Mouse (Mus musculus) intestine, postnatal 0 days (tissue): ENCODE data around the gene Zbtb17. TPM values are rescaled to one million over a fixed set of nuclear protein-coding genes. Genes with fewer than 3 reads are reported as not detected.

Experiments
- ATAC-seq: fragments of 200-750 bp; cut with Nextera tagmentation; 2 replicates; pipeline ENCODE4 v1.8.0; 2017; ENCODE audit warnings: mild to moderate bottlenecking, moderate TSS enrichment, moderate library complexity
- H3K27ac ChIP-seq: fragments of 300-500 bp; sonication (generic); 2 replicates; pipeline ENCODE4 v1.5.1; 2014; ENCODE audit warnings: mild to moderate bottlenecking, low read depth, low read length, moderate library complexity
- H3K27me3 ChIP-seq: fragments of 300-500 bp; sonication (generic); replicated peaks from 2 replicates; pipeline ENCODE4 v1.6.1; 2014; ENCODE audit warnings: low read length, mixed read lengths; ENCODE audit not compliant: control insufficient read depth, insufficient read depth
- H3K36me3 ChIP-seq: fragments of 300-500 bp; sonication (generic); 2 replicates; pipeline ENCODE4 v1.6.1; 2014; ENCODE audit warnings: mild to moderate bottlenecking, moderate library complexity; ENCODE audit not compliant: control insufficient read depth, insufficient read depth
- H3K4me1 ChIP-seq: fragments of 300-500 bp; sonication (generic); replicated peaks from 2 replicates; pipeline ENCODE4 v1.6.1; 2014; ENCODE audit warnings: antibody characterized with exemption, low read length, mixed read lengths; ENCODE audit not compliant: control insufficient read depth, insufficient read depth
- H3K4me2 ChIP-seq: fragments of 300-500 bp; sonication (generic); replicated peaks from 2 replicates; pipeline ENCODE4 v1.6.1; 2014; ENCODE audit warnings: low read depth, mild to moderate bottlenecking, moderate library complexity
- H3K4me3 ChIP-seq: fragments of 300-500 bp; sonication (generic); 2 replicates; pipeline ENCODE4 v1.5.1; 2014; ENCODE audit warnings: low read depth, low read length
- H3K9ac ChIP-seq: fragments of 300-500 bp; sonication (generic); 2 replicates; pipeline ENCODE4 v1.6.1; 2014; ENCODE audit warnings: mild to moderate bottlenecking, low read depth, low read length
- H3K9me3 ChIP-seq: fragments of 300-500 bp; sonication (generic); 2 replicates; pipeline ENCODE4 v1.6.1; 2016; ENCODE audit warnings: mixed run types; ENCODE audit not compliant: control insufficient read depth
- CTCF ChIP-seq: sonication (generic); IDR thresholded peaks from 2 replicates; pipeline ENCODE4 v1.5.1; 2016; ENCODE audit warnings: low read depth, mild to moderate bottlenecking, control low read depth, antibody characterized with exemption, moderate library complexity
- WGBS: fragments of 180-500 bp; shearing (Covaris S2); extraction: QIAGEN DNeasy Blood & Tissue Kit; methylation state at CpG from one replicate; pipeline ENCODE4 v1.1.7; 2014; 5-methylcytosine and 5-hydroxymethylcytosine counted together
- polyA plus RNA-seq: library from polyadenylated mRNA; unstranded; fragments of >200 nt; fragmentation: Nextera tagmentation; extraction: Ambion mirVana; gene quantifications from 2 replicates; pipeline ENCODE4 v1.2.1, GENCODE M21; 2015

Zbtb17 gene
- polyA plus RNA-seq, 1 experiment from 2014 or later, result 9.7 TPM

DNA sequence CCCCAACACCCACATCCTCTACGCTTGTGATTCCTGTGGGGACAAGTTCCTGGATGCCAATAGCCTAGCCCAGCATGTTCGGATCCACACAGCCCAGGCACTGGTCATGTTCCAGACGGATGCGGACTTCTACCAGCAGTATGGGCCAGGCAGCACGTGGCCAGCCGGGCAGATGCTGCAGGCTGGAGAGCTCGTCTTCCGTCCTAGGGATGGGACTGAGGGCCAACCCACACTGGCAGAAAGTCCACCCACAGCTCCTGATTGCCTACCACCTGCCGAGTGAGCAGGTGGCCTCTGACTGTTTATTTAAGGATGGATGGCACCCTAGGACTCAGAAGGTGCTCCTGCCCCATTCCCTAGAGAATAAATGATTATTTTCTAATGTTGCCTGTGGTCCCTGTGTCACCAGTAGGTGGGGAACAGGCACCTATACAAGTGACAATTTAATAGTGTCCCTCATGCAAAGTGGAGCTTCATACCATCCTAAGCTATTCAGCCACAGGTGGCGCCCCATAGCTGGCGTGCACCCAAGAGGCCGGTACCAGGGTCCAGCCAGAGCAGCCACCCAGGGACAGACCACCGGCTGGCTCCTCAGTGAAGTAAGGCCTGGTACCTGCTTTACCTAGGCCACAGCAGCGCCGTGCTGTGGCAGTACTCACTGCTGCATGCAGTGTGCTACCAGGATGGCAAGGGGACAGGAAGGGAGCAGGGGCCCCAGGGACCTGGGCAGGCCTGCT is 22.6 kb downstream of the Zbtb17 start:
- H3K9me3 ChIP-seq, result no peaks in the 10 kb centered on the region
- H3K27ac ChIP-seq, result no peak overlapping the region
- H3K36me3 ChIP-seq, result peaks cover 94% of the 10 kb centered on the region
- no peaks in the 10 kb centered on the region for H3K27me3 ChIP-seq
- WGBS, result 82% methylated on average over 15 of the region's 15 CpGs
- ATAC-seq, result no peak
- H3K4me2 ChIP-seq, result no peak overlapping the region
- TF ChIP-seq CTCF, result peak; percentile 47
- no peaks in the 10 kb centered on the region for H3K4me1 ChIP-seq
- H3K9ac ChIP-seq, result no peak overlapping the region
- H3K4me3 ChIP-seq, result no peak overlapping the region

DNA sequence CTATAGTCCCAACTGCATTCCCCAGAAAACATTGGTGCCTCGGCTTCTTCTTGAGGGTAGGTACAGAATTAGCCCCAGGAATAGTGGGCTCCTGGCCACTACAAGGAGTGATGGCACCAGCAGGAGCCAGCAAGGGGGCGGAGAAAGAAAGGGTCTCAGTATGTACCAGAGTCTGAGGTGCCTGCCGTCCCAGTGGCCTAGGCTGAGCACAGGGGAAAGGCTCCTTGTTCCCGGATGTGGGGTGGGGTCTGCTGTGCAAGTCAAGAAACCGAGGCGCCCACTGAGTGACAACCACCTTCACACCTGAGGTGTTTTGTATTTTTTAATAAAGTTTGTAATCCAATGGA is 23.1 kb downstream of the Zbtb17 start:
- ATAC-seq, result no peak
- Histone ChIP-seq H3K27me3 (no peaks in the 10 kb centered on the region), H3K9me3 (no peaks in the 10 kb centered on the region), H3K27ac (no peak overlapping the region), H3K9ac (no peak overlapping the region), H3K4me1 (no peaks in the 10 kb centered on the region), H3K36me3 (peaks cover 94% of the 10 kb centered on the region), H3K4me3 (no peak overlapping the region), H3K4me2 (no peak overlapping the region)
- no peak for TF ChIP-seq CTCF
- 81% methylated on average over 6 of the region's 6 CpGs for WGBS

DNA sequence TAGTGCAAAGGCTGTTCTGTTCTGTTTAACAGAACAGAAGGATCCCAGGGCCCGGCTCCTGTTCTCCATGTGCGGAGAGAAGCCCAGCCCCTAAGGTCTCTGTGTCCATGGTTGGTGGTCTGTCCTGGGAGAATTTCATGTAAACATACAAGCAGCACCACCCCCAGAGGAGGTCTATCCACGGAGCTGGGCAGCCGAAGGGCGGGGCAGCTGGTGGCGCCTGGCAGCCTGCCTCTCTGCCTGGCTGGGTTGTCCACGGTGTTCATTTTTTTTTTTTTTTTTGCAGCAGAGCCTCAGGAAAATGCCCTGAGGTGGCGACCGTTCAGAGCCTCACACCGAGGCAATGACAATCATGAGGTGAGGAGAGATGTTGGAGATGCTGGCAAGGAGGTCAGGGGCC is 24.1 kb downstream of the Zbtb17 start:
- no peak overlapping the region for H3K27ac ChIP-seq
- WGBS, result 48% methylated on average over 10 of the region's 10 CpGs
- TF ChIP-seq CTCF, result no peak
- no peak for ATAC-seq
- no peaks in the 10 kb centered on the region for H3K4me1 ChIP-seq
- no peak overlapping the region for H3K4me2 ChIP-seq
- no peak overlapping the region for H3K4me3 ChIP-seq
- no peaks in the 10 kb centered on the region for H3K9me3 ChIP-seq
- no peaks in the 10 kb centered on the region for H3K27me3 ChIP-seq
- peaks cover 94% of the 10 kb centered on the region for H3K36me3 ChIP-seq
- no peak overlapping the region for H3K9ac ChIP-seq

DNA sequence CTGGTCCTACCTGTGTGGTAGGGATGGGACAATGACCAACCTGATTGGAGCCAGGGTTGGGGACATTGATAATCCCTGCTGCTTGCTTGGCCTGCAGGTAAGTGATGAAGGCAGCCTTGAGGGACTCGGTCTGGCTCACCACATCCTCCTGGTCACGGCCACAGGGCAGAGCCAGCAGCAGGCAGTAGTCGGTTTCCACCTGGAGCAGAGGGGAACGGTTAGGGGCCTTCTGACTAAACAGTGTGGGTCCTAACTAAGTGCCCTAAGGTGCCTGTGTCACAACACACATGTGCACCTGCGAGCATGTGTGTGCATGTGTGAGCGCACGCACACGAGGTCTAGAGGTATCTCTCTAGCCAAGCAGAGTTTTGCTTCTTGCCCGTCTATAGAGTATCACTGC is 24.9 kb downstream of the Zbtb17 start:
- Histone ChIP-seq H3K9ac (no peak overlapping the region), H3K4me3 (no peak overlapping the region), H3K9me3 (no peaks in the 10 kb centered on the region), H3K4me1 (no peaks in the 10 kb centered on the region), H3K27ac (no peak overlapping the region), H3K4me2 (no peak overlapping the region), H3K27me3 (no peaks in the 10 kb centered on the region), H3K36me3 (peaks cover 94% of the 10 kb centered on the region)
- WGBS, result 89% methylated on average over 9 of the region's 9 CpGs
- no peak for ATAC-seq
- TF ChIP-seq CTCF, result no peak

DNA sequence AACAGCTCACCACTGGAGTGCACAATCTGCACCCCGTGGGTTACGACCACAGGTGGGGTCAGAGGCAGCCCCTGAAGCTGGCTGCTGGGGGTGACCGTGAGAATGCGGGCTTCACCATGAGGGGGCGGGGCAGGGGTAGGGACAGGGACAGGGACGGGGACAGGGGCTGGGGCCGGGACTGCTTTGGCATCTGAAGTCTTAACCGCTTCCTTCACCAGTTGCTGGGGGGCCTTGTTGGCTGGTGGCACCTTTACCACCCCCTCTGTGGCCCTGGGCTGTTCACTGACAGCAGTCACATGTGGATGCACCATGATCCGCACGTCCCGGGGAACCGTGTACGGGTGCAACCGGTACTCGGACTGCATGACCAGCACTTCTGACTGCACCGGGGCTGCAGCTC is 27.0 kb downstream of the Zbtb17 start:
- peaks cover 94% of the 10 kb centered on the region for H3K36me3 ChIP-seq
- WGBS, result 98% methylated on average over 16 of the region's 16 CpGs
- no peak for ATAC-seq
- no peak for TF ChIP-seq CTCF
- no peak overlapping the region for H3K4me3 ChIP-seq
- no peaks in the 10 kb centered on the region for H3K27me3 ChIP-seq
- no peak overlapping the region for H3K27ac ChIP-seq
- no peaks in the 10 kb centered on the region for H3K9me3 ChIP-seq
- no peak overlapping the region for H3K4me2 ChIP-seq
- H3K9ac ChIP-seq, result no peak overlapping the region
- no peaks in the 10 kb centered on the region for H3K4me1 ChIP-seq

DNA sequence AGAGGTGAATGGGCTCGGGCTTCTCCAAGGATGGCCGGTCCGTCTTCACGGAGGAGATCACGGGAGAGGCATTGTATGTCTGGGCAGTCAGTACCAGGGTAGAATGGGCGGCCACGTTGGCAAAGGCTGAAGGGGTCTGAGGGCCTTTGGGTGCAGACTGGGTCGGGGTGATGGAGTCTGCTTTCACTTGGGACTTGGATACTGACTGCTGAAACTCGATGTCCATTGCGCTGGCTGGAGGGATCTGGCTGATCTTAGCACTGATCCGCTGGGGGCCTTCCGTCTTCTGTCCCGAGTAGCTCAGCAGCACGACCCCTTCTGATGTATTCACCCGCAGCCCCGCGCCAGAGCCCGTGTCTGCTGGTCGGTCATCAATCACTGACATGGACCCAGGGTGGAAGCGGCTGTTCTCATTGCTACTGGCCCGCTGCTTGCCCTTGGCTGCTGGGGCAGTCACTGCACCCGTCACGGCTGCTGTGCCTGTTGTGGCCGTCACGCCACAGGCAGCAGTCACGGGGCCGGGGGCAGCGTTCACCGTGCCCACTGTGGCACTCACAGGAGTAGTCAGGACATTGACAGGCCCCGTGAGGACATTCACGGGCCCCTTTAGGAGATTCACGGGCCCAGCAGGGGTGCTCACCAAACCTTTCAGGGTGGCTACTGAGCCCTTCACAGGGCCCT is 28.3 kb downstream of the Zbtb17 start:
- TF ChIP-seq CTCF, result no peak
- Histone ChIP-seq H3K36me3 (peaks cover 94% of the 10 kb centered on the region), H3K27me3 (no peaks in the 10 kb centered on the region), H3K9ac (no peak overlapping the region), H3K4me3 (no peak overlapping the region), H3K4me1 (no peaks in the 10 kb centered on the region), H3K9me3 (no peaks in the 10 kb centered on the region), H3K4me2 (no peak overlapping the region), H3K27ac (no peak overlapping the region)
- 86% methylated on average over 32 of the region's 32 CpGs for WGBS
- no peak for ATAC-seq
